Mouse (Mus musculus) adrenal gland, postnatal 14 days (tissue): ENCODE results near the gene Ckb. TPM values are rescaled to one million over a fixed set of nuclear protein-coding genes. Genes with fewer than 3 reads are reported as not detected.
"Not testable (repeated sequence)": the region's sequence is repeated elsewhere in the genome, so short reads cannot be mapped to it uniquely, and the experiment has no call there.

Experiments used
- DNase-seq: peaks from one replicate; pipeline ENCODE4 v3.0.0; 2021; ENCODE audit warnings: mixed read lengths
- long read RNA-seq, 2 experiments: library from polyadenylated mRNA; stranded (forward); transcript quantifications; one replicate each; pipeline ENCODE4 v2.0.0; 2021
- total RNA-seq: library from RNA; stranded (reverse); gene quantifications from 2 replicates; pipeline ENCODE4 v1.2.3, GENCODE M21; 2021

The Ckb gene
- 62.6 and 83.5 TPM in 2 replicates for total RNA-seq
- long read RNA-seq, experiment 1, transcript Ckb-201 (8 exons, 1,472 nt): major isoform, 108 of 134 reads
- long read RNA-seq, experiment 1, partial matches to known transcripts: 18 of 134 reads
- long read RNA-seq, experiment 1, other reads (novel, unspliced or antisense): 6 of 134 reads
- long read RNA-seq, experiment 2, transcript Ckb-201 (8 exons, 1,472 nt): major isoform, 73 of 91 reads
- long read RNA-seq, experiment 2, partial matches to known transcripts: 12 of 91 reads
- long read RNA-seq, experiment 2, other reads (novel, unspliced or antisense): 6 of 91 reads

DNA sequence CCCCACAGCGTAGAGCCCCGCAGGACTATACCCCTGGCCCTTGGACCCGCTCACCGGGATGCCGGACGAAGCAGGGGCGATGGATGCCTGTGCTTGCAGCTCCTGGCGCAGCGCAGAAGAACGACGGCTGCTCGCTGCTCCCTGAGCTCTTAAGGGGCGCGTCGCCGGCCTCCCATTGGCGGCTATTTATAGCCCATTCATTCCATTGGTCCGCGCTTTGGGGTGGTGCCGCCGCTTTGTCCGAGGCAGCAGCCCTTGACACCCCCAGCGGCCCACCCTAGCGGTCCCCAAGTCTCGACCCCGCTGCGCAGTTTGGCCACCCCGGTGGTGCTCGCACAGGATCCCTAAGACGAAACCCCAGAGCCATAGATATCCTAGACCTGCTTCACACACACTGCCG is at the start of gene Ckb:
Gene Ckb (minus strand): TSS at position 163 of the 400 bp plus-strand sequence.
- DNase-seq: peak; percentile 85

DNA sequence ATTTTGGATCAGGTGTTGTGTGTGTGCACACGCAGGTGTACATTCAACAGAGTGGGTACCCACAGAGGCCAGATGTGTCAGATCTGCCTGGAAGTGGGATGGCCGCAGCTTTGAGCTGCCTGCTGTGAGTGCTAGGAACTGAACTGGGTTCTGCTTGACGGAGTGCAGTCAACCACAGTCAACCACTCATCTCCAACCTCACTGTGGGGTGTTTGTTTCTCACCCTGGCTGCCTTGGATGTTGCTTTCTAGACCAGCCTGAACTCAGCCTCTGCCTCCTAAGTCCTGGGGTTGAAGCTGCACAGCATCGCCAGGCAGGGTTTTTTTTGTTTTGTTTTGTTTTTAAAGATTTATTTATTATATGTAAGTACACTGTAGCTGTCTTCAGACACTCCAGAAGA is 48.1 kb upstream of the Ckb start:
- DNase-seq: no peak

DNA sequence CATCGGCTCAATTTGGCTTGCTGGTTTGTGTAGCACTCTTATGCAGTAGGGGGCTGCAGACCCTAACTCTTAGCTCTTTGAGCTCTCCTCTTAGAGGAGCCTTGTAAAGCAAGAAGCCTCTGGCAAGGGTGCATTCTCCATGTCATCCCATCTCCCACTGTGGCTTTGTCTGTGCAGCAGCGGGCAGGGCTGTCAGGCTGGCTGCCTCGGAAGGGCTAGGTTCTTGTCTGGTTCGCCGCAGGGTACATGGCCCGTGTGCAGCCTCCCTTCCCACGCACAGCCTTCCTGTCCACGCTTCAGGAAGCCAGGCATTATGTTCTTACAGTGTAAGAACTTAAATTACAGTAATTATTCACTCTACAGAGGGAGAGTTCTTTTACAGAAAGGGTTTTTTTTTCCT is 46.5 kb upstream of the Ckb start:
- no peak for DNase-seq

- no peak for DNase-seq
These were observed 44.4 kb upstream of the Ckb start for GRCm38 (mm10) chr12:111716505-111716904.

DNA sequence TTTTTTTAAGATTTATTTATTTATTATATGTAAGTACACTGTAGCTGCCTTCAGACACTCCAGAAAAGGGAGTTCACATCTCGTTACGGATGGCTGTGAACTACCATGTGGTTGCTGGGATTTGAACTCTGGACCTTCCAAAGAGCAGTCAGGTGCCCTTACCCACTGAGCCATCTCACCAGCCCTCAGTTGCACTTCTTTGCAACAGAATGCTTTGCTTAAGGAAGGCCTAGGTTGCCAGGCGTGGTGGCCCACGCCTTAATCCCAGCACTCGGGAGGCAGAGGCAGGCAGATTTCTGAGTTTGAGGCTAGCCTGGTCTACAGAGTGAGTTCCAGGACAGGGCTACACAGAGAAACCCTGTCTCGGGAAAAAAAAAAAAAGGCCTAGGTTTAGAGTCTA is 41.7 kb upstream of the Ckb start:
- not testable (repeated sequence) for DNase-seq

DNA sequence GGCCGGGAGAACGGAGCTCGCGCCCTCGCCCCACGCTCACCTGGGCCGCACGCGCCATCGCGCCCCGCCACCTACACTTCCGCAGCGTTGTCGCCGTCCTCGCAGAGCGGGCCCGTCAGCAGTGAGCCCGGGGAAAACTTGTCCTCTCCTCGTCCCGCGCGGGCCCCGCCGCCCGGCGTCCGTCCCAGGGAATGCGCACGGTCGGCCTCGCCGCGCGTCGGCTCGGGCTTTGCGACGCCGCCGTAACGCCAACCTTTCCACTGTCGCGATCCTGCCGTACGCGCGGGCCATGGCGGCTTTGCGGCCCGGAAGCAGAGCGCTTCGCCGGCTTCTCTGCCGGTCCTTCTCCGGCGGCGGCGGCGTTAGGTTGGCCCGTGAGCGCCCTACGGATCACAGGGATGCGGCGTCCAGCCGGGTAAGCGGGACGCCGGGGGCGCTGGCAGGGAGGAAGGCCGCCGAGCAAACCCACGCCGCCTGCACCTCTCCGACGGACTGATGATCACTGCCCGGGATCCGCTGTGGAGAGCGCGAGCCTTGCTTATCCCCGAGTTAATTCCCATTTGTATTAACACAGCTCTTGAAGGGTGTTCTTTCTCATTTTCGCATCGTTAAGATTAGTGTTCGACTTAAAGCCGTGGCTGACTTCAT is 41.0 kb upstream of the Ckb start, which contains the start of the genes Bag5 and Apopt1:
Gene Bag5 (minus strand): TSS at position 254 of the 648 bp plus-strand sequence.
Gene Apopt1 (plus strand): TSS at position 258 of the 648 bp plus-strand sequence.
- peak; percentile 96 for DNase-seq

GRCm38 (mm10) chr12:111712476-111712875 is 40.3 kb upstream of the Ckb start:
- DNase-seq: peak; percentile 39

DNA sequence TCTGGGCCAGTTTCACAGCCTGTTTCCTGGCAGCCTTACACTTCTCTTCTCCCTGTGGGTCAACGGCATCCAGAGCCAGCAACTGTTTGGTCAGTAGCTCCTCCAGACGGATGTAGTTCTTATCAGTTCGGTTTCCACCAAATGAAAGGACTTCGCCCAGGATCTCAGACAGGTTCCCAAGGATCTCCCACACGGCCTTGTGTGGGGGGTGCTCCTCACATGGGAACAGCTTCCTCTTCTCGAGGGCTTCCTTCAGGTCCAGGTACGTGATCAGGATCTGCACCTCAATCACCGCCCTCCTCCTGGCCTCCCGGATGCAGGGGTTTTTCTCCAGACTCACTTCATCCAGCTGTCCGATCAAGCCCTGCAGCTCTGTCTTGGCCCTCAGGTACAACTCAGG is 38.0 kb upstream of the Ckb start:
- DNase-seq: no peak

DNA sequence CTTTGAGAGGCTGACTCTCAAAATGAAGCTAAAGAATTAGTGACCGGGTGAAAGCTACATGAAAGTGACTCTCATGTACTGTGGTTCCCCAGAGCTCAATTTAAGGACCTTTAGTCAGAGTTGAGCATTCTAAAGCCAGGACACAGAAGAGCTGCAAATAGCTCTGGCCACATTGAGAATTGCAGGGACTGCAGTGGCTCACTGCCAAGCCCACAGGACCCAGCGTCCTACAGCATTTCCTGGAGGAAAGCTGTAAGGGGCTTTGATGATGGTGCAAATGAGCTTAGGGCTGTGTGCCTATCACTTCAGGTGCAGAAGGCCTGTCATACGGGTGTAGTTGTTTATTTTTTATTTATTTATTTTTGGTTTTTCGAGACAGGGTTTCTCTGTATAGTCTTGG is 36.0 kb upstream of the Ckb start:
- no peak for DNase-seq

DNA sequence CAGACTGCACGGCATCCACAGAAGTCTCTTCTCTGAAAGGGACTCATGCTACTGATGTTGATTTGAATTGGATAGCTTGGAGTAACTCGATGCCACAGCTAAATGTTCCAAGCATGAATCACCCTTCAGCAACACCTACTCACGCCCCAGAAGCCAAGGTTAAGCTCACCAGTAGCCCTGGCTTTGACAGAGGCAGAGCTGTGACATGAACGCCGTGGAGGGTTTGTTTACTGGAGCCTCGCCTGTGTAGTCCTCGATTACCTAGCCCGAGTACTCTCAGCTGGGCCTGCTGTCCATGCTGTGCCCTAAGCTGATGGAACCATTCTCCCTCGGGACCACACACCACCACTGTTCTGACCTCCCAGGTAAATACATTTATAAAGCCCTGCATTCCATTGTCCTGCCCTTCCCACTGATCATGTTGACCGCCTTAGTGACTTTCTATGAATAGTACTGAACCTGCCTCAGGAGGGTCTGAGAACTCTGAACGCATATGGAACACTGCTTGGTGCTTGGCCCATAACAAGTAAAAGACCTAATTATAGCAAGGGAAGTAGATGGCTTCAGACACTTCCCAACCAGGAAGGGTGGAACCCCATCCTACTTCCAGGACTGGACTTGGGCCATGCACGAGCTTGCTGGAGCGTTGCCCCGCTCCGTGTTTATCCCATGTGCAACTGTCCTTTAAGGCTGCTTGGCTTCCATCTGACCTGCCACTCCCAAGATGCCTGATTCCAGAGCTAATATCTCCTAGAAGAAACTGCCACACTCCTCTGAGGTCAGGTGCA is 33.2 kb upstream of the Ckb start:
- peak; percentile 65 for DNase-seq

DNA sequence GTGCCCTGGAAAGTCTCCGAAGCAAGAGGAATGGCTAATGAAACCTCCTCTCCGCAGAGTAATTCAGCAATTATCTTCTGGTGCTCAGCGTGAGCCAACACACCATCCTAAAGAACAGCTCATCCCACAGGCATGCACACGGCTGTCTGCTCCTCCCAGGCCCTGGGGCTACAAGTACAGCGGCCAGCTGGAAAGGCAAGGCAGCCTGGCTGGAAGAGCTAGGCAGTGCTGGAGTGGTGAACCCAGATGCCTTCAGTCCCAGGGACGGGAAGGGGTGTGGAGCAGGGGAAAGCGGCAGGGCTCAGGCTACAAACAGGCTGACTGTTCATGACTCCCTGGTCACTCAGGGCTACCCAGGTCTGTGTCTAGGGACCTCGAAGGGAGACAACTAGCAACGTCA is 32.5 kb upstream of the Ckb start:
- DNase-seq: peak; percentile 62

DNA sequence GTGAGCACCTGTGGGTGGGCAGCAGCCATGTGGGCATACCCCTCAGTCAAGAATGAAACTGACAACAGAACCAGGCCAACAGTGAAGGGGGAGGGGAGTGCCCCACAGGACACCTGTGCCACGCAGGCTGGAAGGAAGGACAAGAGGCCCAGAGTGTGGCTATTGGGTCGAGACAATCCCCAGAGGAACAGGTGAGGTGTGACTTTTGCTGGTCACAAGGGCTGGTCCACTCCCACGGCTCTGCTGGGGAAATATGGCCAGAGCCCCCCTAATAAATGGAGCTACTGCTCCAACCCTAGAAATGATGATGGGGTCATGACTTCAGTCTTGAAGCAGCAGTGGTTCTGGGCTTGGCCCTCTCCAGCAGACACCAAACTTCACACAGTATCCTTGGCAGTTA is 31.2 kb upstream of the Ckb start:
- no peak for DNase-seq

DNA sequence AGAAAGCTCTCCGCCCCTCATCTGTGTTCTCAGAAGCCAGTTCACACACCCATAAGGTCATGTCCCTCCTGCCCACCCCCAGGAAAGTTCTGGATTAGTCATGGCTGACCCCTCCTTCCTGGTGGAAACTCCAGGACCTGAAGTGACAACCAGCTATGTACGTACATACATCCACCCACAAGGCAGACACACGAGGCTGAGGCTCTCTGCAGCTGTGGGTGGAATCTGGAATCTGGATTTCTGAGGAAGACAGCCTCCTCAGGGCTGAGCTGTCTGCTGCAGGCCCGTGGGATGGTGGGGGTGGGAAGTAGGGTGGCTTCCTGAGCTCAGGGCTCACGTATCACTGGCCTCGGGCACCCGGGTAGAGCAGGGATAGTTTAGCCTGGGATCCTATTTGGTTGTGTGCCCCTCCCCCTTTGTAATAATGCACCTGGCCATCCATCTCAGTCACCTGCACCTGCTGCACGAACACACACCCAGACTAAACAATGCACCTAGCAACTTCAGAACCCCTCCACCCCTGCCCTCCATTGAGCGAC is 28.9 kb upstream of the Ckb start:
- DNase-seq: no peak

DNA sequence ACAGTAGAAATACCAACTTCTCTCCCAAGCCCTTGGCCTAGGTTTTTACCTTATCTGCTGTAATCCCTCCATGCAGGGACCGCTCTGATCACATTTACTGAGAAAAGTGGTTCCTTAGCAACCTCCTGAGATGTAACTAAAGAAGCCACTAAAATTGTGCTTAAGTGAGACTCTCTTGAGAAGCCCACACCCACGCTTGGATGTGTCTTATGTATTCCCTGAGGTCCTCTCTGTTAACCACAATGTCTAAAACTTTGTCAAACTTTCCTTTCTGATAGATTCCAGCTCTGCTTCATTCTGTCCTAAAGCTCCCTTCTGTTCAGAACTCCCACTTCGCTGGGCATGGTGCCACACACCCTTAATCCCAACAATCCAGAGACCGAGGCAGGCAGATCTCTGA is 27.4 kb upstream of the Ckb start:
- no peak for DNase-seq

DNA sequence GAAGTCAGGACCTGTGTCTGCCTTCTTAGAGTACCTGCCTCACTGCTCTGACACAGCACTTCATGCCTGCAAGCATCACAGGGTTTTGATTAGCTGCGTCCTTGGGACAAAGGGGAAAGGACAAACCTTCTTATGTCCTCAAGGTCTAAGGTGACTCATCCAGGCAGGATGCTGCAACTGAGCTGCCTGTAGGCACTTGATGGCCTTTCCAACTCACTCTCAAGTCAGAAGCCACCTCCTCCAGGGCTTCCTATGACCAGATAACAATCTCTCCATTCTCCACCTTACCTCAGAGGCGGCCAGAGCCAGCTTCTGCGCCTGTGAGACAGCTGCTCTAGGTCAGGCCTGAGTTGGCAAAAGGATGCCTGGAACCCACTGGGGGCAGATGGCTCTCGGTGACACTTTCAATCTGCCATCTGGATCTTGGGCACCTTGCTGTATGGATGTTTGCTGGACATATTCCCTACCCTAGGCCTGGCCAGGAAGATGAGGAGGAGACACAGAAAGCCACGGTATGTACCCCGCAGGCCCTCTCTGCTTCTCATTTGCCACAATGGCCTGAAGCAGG is 26.3 kb upstream of the Ckb start:
- DNase-seq: peak; percentile 61

DNA sequence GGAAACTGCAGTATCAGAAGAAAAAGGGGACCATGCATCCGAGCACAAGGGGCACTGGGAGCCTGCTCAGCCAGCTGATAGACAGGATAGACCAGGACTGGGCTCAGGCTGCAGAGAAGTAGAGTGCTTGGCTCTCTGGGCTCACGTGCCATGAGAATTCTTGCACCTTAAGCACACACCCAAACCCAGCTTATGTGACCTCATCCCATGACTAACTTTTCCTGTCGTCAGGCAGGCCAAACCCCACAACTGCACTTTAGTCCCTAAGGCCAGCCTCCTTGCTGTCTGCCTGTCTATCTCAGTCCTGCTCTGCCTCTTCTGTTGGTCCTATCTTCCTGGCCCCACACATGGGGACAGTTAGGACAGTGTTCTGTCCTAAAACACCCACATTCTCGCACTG is 25.6 kb upstream of the Ckb start:
- no peak for DNase-seq

DNA sequence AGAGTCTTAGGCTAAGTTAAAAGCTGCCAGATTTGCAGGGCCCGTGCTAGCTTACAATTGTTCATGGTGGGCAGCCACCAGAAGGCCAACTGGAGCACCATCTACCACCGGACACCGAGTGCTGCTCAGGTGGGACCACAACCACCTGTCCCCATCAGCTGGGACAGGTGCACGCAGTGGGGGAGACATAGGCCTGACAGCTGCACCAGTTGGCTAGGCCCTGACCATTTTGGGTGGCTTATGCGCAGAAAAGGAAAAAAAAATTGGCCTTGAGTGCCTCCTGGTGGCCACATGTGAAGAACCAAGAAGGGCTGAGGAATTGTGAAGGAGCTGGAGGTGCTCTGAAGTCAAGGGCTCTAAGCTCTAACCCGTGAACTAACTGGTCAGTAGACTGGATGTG is 24.1 kb upstream of the Ckb start:
- DNase-seq: peak; percentile 79

DNA sequence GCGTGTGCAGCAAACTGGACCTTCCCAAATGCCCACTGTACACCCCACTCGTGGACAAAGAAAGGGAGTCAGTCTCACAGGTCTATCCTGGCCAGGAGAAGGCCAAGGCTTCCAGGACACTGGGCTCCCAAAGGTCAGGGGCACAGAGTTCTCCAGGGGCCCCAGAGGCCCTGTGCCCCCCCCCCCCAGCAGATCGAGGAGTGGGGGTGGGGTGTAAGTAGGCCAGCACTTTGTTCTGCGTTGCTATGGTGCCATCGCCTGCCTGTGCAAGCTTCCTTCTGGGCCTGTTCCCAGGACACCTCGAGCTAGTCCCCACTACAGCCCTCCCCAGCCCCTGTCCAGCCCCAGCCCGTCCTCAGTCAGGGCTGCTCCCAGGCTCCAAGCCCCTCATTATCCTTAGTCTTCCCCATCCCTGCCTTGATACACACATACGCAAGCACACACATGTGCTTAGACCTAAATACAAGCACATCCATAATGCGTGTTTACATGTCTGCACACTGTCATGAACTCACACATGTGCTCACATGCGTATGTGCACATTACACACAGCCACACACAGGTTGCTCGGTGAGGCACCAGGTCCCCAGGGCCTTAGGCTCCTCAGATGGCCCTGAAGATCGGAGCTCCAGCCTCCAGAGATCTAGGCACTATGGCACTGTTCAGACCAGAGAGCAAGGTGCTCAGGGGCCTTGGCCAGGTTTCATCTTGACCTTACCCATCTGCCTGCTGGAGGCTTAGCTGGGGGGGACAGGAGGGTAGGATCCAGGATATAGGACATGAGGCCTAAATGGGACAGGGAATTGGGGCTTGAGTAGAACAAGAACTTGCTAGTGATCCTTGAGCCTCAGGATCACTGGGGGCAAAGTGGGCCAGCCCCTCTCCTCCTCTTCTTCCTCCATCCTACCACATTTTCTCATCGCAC is 23.0 kb upstream of the Ckb start:
- peak; percentile 63 for DNase-seq

DNA sequence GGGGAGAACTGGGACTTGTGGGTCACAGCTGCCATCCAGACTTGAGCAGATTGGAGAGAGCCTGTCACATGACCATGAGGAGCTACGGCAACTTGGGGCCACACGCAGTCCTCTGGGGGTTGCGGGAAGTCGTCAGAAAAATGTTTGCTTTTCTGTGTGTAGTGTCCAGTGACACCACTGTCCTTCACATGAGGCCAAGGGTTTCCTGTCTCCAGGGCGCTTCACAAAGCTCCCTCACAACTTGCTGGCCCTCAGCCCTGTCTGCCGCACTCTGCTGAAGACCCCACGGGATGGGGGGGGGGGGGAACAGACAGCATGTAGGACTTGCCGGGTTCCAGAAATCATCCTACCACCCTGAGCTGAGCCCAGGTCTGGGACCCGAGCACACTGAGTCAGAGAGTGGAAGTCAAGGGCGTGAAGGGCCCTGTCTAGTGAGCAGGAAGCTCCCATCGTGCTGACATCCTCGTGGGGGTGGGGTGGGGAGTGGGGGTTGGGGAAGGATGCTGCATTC is 22.2 kb upstream of the Ckb start:
- DNase-seq: peak; percentile 59

DNA sequence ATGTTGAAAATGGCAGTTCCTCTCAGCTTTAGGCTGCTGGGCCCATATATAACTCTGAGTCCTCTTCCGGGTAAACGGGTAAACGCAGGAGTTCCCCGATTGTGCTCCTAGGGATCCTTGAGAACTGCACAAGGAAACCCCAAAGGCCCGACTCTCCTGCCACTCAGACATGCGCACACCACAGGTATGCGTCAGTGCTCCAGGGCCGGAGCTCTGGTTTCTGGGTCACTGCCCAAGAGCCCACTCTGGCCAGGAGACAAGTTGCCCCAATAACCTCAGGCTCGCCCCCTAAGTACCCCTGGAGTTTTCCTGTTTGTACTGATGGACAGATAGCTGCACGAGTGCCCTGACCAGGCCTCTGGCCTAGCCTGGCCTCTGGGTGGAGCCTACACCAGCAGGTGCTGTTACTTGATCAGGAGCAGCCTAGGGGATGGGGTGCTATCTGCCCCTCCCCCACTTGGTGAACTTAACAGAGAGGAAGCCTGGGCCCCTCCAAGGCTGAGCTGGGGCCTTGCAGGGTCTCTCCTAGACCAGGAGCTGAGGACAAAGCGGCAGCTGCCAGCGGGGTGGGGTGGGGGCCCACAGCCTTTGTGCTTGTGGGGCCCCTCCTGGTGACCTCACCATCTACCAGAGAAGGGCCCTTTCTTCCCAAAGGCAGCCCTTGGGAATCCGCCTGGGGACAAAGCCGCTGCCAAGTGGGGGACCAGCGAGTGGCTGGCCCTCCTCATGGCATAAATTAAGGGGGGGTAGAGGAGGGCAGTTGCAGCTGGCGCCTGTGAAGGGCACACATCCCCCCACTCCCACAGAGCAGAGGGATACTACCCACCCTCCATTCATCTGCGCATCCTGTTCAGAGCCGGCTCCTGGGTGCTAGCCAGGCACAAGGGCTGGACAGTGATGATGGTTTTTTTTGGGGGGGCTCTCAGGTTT is 21.5 kb upstream of the Ckb start:
- DNase-seq: no peak
